ENCODE assay signal across 19 mouse cellular contexts in genomic region chr13:40852791-40853190, GRCm38 (mm10).
"Had no signal": no experiment of that assay in that cellular context is flagged by ENCODE, and none has a peak within 500 bp of the region (broad histone marks: within the 10 kb centered on the region; RNA-seq: fewer than 3 reads in every experiment).

No protein-coding gene starts in this region.

- H3K27me3 ChIP-seq: heart, embryonic 13.5 days; heart, embryonic 15.5 days; limb, embryonic 13.5 days; limb, embryonic 15.5 days; liver, embryonic 12.5 days had no signal

- H3K27ac ChIP-seq: heart, embryonic 10.5 days; heart, embryonic 13.5 days; heart, embryonic 15.5 days; hindbrain, embryonic 13.5 days; hindbrain, embryonic 15.5 days; hindbrain, postnatal 0 days; limb, embryonic 13.5 days; limb, embryonic 15.5 days; liver, embryonic 12.5 days; liver, embryonic 14.5 days had no signal

- H3K9me3 ChIP-seq: heart, embryonic 10.5 days; heart, embryonic 13.5 days; heart, embryonic 15.5 days; hindbrain, embryonic 13.5 days; hindbrain, embryonic 15.5 days; limb, embryonic 13.5 days; limb, embryonic 15.5 days; liver, embryonic 12.5 days had no signal

- H3K9ac ChIP-seq: heart, embryonic 13.5 days; heart, embryonic 15.5 days; hindbrain, embryonic 13.5 days; hindbrain, embryonic 15.5 days; limb, embryonic 13.5 days; limb, embryonic 15.5 days; liver, embryonic 12.5 days; liver, embryonic 14.5 days had no signal

- H3K4me3 ChIP-seq: heart, embryonic 10.5 days; heart, embryonic 13.5 days; heart, embryonic 15.5 days; hindbrain, embryonic 13.5 days; hindbrain, embryonic 15.5 days; limb, embryonic 13.5 days; limb, embryonic 15.5 days; liver, embryonic 12.5 days had no signal

- H3K36me3 ChIP-seq: heart, embryonic 10.5 days; heart, embryonic 13.5 days; heart, embryonic 15.5 days; hindbrain, embryonic 13.5 days; hindbrain, embryonic 15.5 days; limb, embryonic 13.5 days; limb, embryonic 15.5 days; liver, embryonic 12.5 days had no signal

- DNase-seq: gastrocnemius, postnatal 14 days; gastrocnemius, postnatal 36 days; heart, adult 18-20 months; heart, postnatal 14 days; heart, postnatal 36 days; kidney, postnatal 14 days; layer of hippocampus, adult 9-11 months; layer of hippocampus, postnatal 36 days; left cerebral cortex, postnatal 4 days had no signal
